Mouse (Mus musculus) kidney, postnatal 0 days (tissue): ENCODE results near the gene Rpl23a. TPM values are rescaled to one million over a fixed set of nuclear protein-coding genes. Genes with fewer than 3 reads are reported as not detected.

ENCODE experiments used
- ATAC-seq: fragments of 200-750 bp; cut with Nextera tagmentation; replicated peaks from 2 replicates; pipeline ENCODE4 v1.8.0; 2017; ENCODE audit warnings: low read depth, moderate number of reproducible peaks, moderate TSS enrichment, moderate library complexity; ENCODE audit not compliant: low FRiP score
- DNase-seq: peaks from one replicate; pipeline ENCODE4 v3.0.0-alpha.2; 2016; ENCODE audit warnings: low spot score
- H3K27ac ChIP-seq: fragments of 300-500 bp; sonication (generic); 2 replicates; pipeline ENCODE4 v1.5.1; 2014; ENCODE audit warnings: mild to moderate bottlenecking
- H3K27me3 ChIP-seq: fragments of 300-500 bp; sonication (generic); 2 replicates; pipeline ENCODE4 v1.6.1; 2014; ENCODE audit warnings: low read length, mixed read lengths; ENCODE audit not compliant: insufficient read depth
- H3K36me3 ChIP-seq: fragments of 300-500 bp; sonication (generic); 2 replicates; pipeline ENCODE4 v1.6.1; 2014; ENCODE audit warnings: low read length, mixed read lengths; ENCODE audit not compliant: insufficient read depth
- H3K4me1 ChIP-seq: fragments of 300-500 bp; sonication (generic); replicated peaks from 2 replicates; pipeline ENCODE4 v1.6.1; 2014; ENCODE audit warnings: antibody characterized with exemption, low read length, mixed read lengths; ENCODE audit not compliant: insufficient read depth
- H3K4me2 ChIP-seq: fragments of 300-500 bp; sonication (generic); 2 replicates; pipeline ENCODE4 v1.6.1; 2014; ENCODE audit warnings: mild to moderate bottlenecking, low read length, moderate library complexity, mixed read lengths
- H3K4me3 ChIP-seq: fragments of 300-500 bp; sonication (generic); replicated peaks from 2 replicates; pipeline ENCODE4 v1.5.1; 2014; ENCODE audit warnings: low read depth, low read length
- H3K9ac ChIP-seq: fragments of 300-500 bp; sonication (generic); 2 replicates; pipeline ENCODE4 v1.6.1; 2014; ENCODE audit warnings: low read depth, low read length
- H3K9me3 ChIP-seq: fragments of 300-500 bp; sonication (generic); replicated peaks from 2 replicates; pipeline ENCODE4 v1.6.1; 2016; ENCODE audit warnings: low read length, inconsistent platforms, mixed read lengths
- CTCF ChIP-seq: IDR thresholded peaks from 2 replicates; pipeline ENCODE4 v1.5.1; 2016; ENCODE audit warnings: antibody characterized with exemption, low read depth, mild to moderate bottlenecking, moderate library complexity
- WGBS: fragments of 180-500 bp; shearing (Covaris S2); extraction: QIAGEN DNeasy Blood & Tissue Kit; methylation state at CpG from one replicate; pipeline ENCODE4 v1.1.7; 2014; 5-methylcytosine and 5-hydroxymethylcytosine counted together
- polyA plus RNA-seq: library from polyadenylated mRNA; unstranded; fragments of >200 nt; fragmentation: Nextera tagmentation; extraction: Ambion mirVana; gene quantifications from 2 replicates; pipeline ENCODE4 v1.2.1, GENCODE M21; 2015

Gene Rpl23a
- polyA plus RNA-seq, 1 experiment from 2014 or later = 1,636 TPM

DNA sequence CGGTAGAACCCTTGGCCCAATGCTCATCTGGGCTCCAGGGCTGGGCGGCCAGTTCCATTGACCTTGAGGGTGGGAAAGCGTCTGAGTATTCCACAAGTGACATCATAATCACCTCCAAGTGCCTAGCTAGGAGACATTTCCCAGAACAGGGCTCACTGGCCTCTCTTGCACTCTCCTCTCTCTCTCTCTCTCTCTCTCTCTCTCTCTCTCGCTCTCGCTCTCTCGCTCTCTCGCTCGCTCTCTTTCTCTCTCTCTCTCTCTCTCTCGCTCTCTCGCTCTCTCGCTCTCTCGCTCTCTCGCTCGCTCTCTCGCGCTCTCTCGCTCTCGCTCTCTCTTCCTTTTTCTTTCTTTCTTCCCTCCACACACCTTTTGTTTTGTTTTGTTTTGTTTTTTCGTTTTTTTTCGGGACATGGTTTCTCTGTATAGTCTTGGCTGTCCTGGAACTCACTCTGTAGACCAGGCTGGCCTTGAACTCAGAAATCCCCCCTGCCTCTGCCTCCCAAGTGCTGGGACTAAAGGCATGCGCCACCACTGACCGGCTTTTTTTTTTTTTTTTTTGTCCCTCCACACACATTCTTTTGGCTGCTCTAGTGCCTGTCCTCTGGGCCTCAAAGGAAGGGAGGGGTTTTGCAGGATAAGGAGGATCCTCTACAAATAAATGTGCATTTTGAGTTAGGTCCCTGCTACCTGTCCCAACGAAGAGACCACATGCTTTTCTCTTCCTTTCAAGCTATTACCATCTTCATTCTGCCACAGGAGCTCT is 11.9 kb upstream of the Rpl23a start:
- no peak overlapping the region for H3K27ac ChIP-seq
- TF ChIP-seq CTCF = no peak
- H3K27me3 ChIP-seq = no peaks in the 10 kb centered on the region
- no peaks in the 10 kb centered on the region for H3K9me3 ChIP-seq
- no peak for DNase-seq
- no peak for ATAC-seq
- H3K4me2 ChIP-seq = peak overlapping the region; percentile 65
- H3K9ac ChIP-seq = peak overlapping the region; percentile 13
- H3K4me3 ChIP-seq = peak overlapping the region; percentile 53
- 66% methylated on average over 23 of the region's 23 CpGs for WGBS
- H3K36me3 ChIP-seq = peaks cover 17% of the 10 kb centered on the region
- peaks cover 5% of the 10 kb centered on the region for H3K4me1 ChIP-seq

DNA sequence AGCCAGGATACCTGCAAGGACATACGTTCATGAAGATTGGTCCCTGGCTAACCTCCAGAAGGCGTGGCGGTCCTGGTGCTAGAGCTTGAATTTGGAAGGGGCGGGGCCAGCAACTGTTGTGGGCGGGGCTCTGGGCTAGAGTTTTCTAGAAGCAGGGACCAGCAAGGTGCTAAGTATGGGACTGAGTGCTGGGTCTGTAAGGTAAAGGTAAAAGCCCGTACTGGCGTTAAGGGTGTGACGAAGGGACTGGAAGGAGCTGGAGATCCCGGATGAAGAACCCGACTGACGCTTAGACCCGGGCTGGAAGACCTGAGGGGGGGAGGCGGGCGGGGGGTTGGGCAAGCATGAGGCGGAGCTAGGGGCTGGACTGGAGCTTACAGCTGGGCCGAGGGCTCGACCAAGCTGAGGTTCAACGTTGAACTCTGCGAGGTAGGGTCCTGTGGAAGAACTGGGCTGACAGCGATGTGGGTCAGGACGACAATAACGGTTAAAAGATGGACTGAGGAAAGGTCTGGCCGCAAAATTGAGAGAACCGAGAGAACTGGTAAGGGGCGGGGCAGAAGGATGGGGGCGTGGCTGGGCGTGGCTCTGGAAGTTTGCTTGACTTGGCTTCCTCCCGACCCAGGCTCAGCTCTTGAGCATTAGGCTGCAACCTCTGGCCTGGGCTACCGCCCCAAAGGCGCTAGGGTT is 11.2 kb upstream of the Rpl23a start:
- ATAC-seq = peak; percentile 73
- DNase-seq = peak; percentile 86
- peak overlapping the region; percentile 65 for H3K4me2 ChIP-seq
- peaks cover 21% of the 10 kb centered on the region for H3K36me3 ChIP-seq
- peak overlapping the region; percentile 13 for H3K9ac ChIP-seq
- H3K4me3 ChIP-seq = peak overlapping the region; percentile 53
- H3K27ac ChIP-seq = no peak overlapping the region
- TF ChIP-seq CTCF = no peak
- 2% methylated on average over 30 of the region's 30 CpGs for WGBS
- no peaks in the 10 kb centered on the region for H3K27me3 ChIP-seq
- peaks cover 11% of the 10 kb centered on the region for H3K4me1 ChIP-seq
- H3K9me3 ChIP-seq = no peaks in the 10 kb centered on the region

DNA sequence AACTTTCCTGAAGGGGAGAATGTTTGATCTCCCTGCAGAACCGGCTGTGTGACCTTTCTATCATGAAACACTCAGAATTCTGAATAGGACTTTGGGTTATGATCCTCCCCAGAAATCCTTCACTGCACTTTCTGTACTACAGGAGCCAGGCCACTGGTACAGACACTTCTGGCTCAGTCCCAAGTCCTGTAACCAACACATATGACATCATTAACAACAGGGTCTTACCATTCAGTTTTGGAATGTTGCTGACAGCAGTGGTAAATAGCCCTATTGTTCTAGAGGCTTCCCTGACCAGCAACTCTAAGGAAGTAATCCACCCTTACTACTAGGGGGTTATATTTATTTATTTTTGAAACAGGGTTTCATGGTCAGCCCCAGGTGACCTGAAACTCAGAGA is 9.7 kb upstream of the Rpl23a start, which contains the start of gene Proca1:
Gene Proca1, plus strand, starts transcription at position 280 of the 400 bp plus-strand sequence.
- H3K9ac ChIP-seq = 0 out of 2 replicates have a peak within 1 kb of the TSS, but pooled peaks have one; percentile 13
- no peaks in the 10 kb centered on the region for H3K9me3 ChIP-seq
- peak within 1 kb of the TSS; percentile 53 for H3K4me3 ChIP-seq
- H3K36me3 ChIP-seq = peaks cover 21% of the 10 kb centered on the region
- 78% methylated on average over 1 of the region's 1 CpGs for WGBS
- TF ChIP-seq CTCF = no peak
- H3K27ac ChIP-seq = no peak within 1 kb of the TSS
- DNase-seq = no peak
- ATAC-seq = no peak
- peak within 1 kb of the TSS; percentile 65 for H3K4me2 ChIP-seq
- H3K4me1 ChIP-seq = peaks cover 14% of the 10 kb centered on the region
- no peaks in the 10 kb centered on the region for H3K27me3 ChIP-seq

DNA sequence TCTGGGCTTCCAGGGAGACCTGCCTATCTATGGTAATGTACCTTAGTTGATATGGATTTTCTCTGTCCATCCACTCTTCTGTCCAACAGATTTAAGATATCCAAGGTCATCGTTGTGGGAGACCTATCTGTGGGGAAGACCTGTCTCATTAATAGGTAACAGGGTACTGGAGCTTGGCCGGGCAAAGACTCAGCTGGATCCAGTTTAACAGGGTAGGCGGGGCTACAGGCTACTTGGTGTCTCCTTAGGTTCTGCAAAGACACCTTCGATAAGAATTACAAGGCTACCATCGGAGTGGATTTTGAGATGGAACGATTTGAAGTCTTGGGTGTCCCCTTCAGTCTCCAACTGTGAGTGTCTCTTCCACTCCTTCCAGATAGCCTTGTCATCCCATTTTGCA is 6.7 kb upstream of the Rpl23a start:
- peak overlapping the region; percentile 94 for H3K9ac ChIP-seq
- peaks cover 12% of the 10 kb centered on the region for H3K4me1 ChIP-seq
- H3K27ac ChIP-seq = peak overlapping the region; percentile 99
- WGBS = 44% methylated on average over 6 of the region's 6 CpGs
- H3K27me3 ChIP-seq = no peaks in the 10 kb centered on the region
- DNase-seq (no peak), ATAC-seq (0 out of 2 replicates have a peak, but pooled peaks have one; percentile 17)
- peaks cover 21% of the 10 kb centered on the region for H3K36me3 ChIP-seq
- peak overlapping the region; percentile 82 for H3K4me2 ChIP-seq
- peak overlapping the region; percentile 78 for H3K4me3 ChIP-seq
- H3K9me3 ChIP-seq = no peaks in the 10 kb centered on the region
- TF ChIP-seq CTCF = no peak

DNA sequence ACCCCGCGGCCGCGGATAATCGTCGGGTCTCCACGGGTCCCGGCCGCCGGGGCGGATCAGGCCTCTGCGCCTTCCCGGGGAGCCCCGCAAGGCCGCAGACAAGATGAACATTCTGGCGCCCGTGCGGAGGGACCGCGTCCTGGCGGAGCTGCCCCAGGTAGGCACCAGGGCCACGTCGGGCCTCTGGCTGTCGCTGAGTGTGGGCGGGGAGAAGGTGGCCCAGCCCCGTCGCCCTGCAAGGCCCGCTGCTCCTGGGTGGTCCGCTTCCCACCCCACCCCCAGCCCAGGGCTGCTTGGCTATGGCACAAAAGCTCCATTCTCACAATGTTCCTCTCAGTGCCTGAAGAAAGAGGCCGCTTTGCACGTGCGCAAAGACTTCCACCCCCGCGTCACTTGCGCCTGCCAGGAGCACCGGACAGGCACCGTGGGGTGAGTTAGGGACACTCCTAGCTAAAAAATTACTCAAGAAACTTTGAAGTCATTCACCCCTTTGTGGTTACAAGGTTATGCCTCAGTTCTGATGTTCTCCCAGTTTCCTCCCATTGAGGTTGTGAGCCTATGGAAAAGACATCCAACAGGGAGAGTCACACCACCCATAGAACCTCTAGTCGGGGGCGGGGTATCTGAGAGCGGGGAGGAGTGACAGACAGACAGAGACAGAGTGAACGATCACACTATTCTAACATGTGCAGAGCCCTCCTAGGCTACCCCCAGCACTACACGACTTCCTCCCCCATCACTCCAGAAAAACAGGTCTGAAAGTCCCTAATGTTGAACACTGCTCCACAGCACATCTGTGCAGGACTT is 6.1 kb upstream of the Rpl23a start:
- ATAC-seq (peak; percentile 86), DNase-seq (peak; percentile 92)
- H3K4me1 ChIP-seq = peaks cover 11% of the 10 kb centered on the region
- no peak for TF ChIP-seq CTCF
- H3K4me3 ChIP-seq = peak overlapping the region; percentile 78
- no peaks in the 10 kb centered on the region for H3K9me3 ChIP-seq
- H3K4me2 ChIP-seq = peak overlapping the region; percentile 82
- H3K27ac ChIP-seq = peak overlapping the region; percentile 99
- peak overlapping the region; percentile 94 for H3K9ac ChIP-seq
- peaks cover 21% of the 10 kb centered on the region for H3K36me3 ChIP-seq
- WGBS = 1% methylated on average over 42 of the region's 42 CpGs
- no peaks in the 10 kb centered on the region for H3K27me3 ChIP-seq
